Mouse (Mus musculus): ENCODE data around the gene Sh3rf3. TPM values are rescaled to one million over a fixed set of nuclear protein-coding genes. Genes with fewer than 3 reads are reported as not detected.

Sh3rf3 gene
- total RNA-seq, 2 experiments from 2014 or later, result 99.5 to 101 TPM

DNA sequence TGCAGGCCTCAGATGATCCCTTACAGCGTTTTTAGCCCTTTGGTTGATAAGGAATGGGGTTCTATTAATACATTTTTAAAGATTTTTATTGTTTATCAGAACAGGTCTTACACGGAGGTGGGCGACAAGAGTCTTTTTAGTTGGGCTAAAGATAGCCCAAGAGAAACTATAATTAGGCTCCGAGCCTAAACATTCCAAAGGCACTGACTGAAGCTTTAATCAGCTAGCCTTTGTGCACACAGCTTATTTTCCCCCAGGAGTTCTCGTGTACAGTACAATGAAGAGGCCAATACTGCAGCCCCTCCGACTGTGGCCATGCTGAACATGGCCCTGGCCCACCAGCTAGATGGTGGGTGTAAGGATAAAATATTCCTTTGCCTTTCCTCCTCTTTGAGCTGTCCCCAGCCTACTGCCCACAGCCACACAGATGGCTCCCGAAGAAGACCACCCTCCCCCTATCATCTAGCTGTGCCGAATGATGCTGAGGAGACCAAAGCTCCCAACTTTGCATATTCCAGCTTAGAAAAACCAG lies 320.4 kb downstream of the Sh3rf3 start:
- DNase-seq, result no peak
- intact Hi-C loops (cut with DNase I), result no loop called here

DNA sequence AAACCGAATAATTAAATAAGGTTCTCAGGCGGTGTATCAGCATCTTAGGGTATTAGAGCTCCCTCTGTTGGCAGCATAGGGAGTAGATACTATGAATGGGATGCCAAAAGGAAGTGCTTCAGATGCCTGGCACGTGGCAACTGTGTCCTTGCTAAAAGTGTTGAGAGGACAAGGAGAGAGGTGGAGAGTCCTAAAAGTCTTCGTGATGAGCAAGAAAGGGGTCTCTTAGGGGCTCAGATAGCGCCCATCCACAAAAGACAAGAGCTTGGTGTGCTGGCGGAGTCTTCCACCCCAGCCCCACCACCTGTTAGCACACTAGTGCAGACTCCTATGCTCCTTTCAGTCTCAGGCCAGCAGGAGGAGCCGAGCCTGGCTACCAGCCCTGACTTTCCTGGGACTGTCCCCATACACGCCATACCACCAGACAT lies 336.8 kb downstream of the Sh3rf3 start:
- DNase-seq, result peak; percentile 55
- intact Hi-C loops (cut with DNase I), result loop anchor here (2.0 kb wide), 1 partner anchor 339 kb away; no protein-coding TSS in a partner anchor

- no peak for DNase-seq
- intact Hi-C loops (cut with DNase I), result loop anchor here (2.0 kb wide), 1 partner anchor 340 kb away; no protein-coding TSS in a partner anchor
Observed at GRCm38 (mm10) chr10:59150938-59151657, 337.9 kb downstream of the Sh3rf3 start.

DNA sequence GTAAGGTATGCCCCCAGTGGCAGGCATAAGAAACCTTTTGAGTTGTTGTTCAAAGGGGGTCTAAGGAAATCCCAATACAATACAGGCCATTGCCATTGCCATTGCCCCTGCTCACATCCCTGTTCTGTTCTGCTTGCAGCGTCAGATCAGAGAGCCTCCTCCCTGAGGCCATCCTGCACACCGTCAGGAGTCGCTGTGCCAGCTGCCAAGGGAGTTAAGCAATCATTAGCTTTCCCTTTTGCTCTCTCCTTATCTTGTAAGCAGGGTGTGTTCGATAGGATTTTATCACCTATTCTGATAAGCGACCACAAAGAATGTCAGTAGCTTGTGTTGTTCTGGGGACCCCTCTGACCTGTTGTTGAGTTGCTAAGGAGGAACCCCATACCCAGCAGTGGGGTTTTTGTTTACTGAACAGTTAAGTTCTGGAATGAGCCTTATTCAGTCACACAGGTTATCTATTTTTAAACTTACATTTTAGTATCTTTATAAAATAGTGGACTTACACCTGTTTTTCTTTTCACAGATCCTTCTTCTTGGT lies 339.5 kb downstream of the Sh3rf3 start:
- intact Hi-C loops (cut with DNase I), result no loop called here
- DNase-seq, result no peak

DNA sequence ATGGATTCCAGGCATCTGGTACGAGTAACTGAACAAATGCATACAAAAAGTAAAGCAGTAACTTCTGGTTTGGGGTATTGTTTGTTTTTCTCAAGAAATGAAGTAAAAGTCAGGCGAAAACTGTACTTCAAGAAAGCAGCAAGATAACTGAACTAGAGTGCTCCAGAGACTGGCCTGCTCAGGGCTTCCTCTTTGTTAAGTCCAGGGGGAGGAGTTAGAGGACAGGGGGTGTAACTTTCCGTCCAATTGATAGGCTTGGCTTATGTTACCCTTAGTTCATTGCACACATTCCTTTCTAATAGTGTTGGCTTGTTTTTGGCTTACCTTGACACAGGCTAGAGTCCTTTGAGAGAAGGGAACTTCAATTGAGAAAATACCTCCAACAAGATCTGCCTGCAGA lies 345.5 kb downstream of the Sh3rf3 start:
- DNase-seq, result no peak
- intact Hi-C loops (cut with DNase I), result no loop called here

- intact Hi-C loops (cut with DNase I), result no loop called here
- no peak for DNase-seq
Observed at GRCm38 (mm10) chr10:59162185-59162897, 349.2 kb downstream of the Sh3rf3 start.

DNA sequence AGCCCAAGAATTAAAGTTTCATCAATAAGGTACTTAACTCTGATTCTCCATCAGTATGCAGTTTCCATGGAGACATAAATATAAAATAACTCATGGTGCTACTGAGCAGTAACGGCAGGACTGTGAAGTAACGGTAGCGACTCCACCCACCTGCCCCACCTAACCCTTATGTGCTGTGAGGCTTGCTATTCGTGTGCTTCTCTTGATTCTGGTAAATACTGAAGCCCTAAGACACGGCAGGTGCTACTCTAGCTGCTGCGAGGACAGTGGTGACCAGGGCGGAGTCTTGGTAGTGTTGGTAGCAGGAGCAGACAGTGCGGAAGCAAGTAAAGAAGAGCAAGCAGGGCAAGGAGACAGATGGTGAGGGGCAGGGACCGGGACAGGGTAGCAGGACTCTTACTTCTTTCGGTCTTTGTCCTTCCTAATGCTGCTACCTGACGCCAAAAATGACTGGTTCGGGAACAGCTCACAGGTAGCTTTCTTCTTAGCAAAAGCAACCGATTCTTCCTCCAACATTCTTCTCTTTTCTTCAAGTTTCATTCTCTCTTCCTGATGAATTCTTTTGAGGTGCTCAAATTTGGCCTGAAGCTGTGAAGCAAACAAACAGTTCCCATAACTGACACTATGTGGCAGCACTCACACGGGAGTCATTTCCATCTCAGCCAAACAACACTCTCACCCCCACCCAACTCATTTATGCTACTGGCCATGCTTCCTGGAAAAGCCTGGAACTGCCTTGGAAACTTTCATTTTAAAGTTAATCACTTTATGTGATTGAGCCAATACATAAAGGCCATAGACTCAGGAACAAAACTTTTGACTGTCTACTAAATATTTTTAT lies 353.2 kb downstream of the Sh3rf3 start:
- intact Hi-C loops (cut with DNase I), result loop anchor here (2.0 to 5.0 kb wide), 2 partner anchors 46 to 126 kb away; no protein-coding TSS in a partner anchor
- peak; percentile 28 for DNase-seq

DNA sequence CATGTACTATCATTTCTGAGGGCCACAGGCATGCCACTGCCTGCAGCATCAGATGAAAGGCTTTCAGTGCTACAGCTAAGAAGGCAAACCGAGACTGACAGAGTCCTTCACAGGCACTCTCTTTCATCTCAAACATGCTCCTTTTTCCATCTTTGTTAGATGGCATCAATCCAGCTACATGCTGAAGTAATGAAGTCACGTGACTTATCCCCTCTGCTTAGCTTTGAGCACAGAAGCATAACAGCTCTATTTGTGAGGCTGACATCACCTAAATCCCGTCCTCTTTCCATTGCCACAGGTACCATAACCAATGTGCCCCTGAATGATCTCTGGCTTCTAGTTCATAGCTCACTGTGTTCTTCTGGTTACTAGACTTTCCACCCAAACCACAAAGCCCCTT lies 357.9 kb downstream of the Sh3rf3 start:
- DNase-seq, result no peak
- intact Hi-C loops (cut with DNase I), result loop anchor here (10.0 kb wide), 1 partner anchor 694 kb away; no protein-coding TSS in a partner anchor

DNA sequence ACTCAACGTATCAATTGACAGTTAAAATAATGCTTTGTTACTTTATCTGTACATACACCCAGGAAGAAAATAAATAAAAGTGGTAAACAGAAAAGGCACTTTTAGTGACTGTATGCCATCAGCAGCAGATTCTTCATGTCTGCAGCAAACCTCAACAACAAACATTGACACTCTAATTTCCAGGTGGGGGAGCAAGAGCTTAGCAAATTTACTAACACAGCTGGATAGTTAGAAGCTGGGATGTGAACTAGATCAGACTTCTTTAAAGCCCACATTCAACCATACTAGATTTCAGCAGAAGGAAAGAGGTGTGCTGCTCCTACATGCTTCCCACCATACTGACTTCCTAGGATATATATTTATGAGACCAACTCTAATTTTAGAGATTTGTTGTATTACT lies 359.4 kb downstream of the Sh3rf3 start:
- intact Hi-C loops (cut with DNase I), result loop anchor here (10.0 kb wide), 1 partner anchor 692 kb away; no protein-coding TSS in a partner anchor
- no peak for DNase-seq

- intact Hi-C loops (cut with DNase I), result loop anchor here (5.0 to 10.0 kb wide), 2 partner anchors 108 to 685 kb away; no protein-coding TSS in a partner anchor
- DNase-seq, result no peak
Observed at GRCm38 (mm10) chr10:59179620-59180019, 366.5 kb downstream of the Sh3rf3 start.

DNA sequence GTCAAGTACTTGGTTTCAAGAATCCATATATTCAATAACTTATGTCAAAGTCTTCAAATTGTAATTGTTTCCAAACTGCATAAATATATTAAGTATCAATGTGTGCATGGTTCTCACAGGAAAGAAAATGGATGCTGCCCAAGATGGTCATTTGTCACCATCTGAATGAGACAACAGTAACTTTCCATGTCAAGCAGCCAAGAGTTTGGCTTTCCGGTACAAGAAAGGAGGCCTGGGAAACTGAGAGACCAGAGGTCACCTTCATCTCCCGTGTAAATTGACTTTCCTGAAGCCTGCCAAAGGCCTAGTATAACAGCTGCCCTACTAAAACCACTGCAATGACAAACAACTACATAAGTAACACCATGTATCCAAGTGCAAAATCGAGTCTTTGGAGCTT lies 369.1 kb downstream of the Sh3rf3 start:
- intact Hi-C loops (cut with DNase I), result loop anchor here (5.0 kb wide), 1 partner anchor 105 kb away; no protein-coding TSS in a partner anchor
- DNase-seq, result no peak

Small RNA genes within 50 kb of the gene (microRNA-seq; reads per million reads assigned to microRNA genes)
- gene Gm27672, result not detected

Other genes starting within 250 kb of the Sh3rf3 start
- under 1 TPM; 0.24 to 0.28 TPM for gene Edar, start 137.7 kb upstream of the Sh3rf3 start, total RNA-seq (2021)
- not detected for gene Gm17542, start 95.1 kb upstream of the Sh3rf3 start, total RNA-seq (2021)

All from left cerebral cortex, postnatal 4 days (tissue).